Comparison of ENCODE assay signal across 8 mouse cellular contexts in genomic region chr11:58103697-58104306, GRCm38 (mm10). TPM values are rescaled to one million over a fixed set of nuclear protein-coding genes. Genes with fewer than 3 reads are reported as not detected.
DNase-seq lines count a peak whose midpoint lies in the region; ATAC-seq and TF ChIP-seq lines count a peak whose summit lies in the region.

Gene Cnot8 (plus strand): TSS chr11:58104153.

- H3K36me3 ChIP-seq in MEL (ENCODE audit: control insufficient read depth in 1 of 2, insufficient read depth in 2 of 2, low read length in 2 of 2): peaks cover 0 to 19% of the 10 kb centered on the region in 2 experiments; a peak in 2 of 4 replicates
- H3K36me3 ChIP-seq in forebrain, postnatal 0 days (ENCODE audit: insufficient read depth): no peaks in the 10 kb centered on the region
- no peaks in the 10 kb centered on the region for H3K36me3 ChIP-seq in lung, embryonic 15.5 days

- peak within 1 kb of the TSS; percentile 93 for H3K27ac ChIP-seq in MEL (ENCODE audit: control insufficient read depth, low read depth, low read length)
- H3K27ac ChIP-seq in cerebellum, adult 2 months (ENCODE audit: insufficient read depth, low read length): peak within 1 kb of the TSS; percentile 67
- H3K27ac ChIP-seq in forebrain, postnatal 0 days (ENCODE audit: low read depth, low read length): peak within 1 kb of the TSS; percentile 85
- peak within 1 kb of the TSS; percentile 85 for H3K27ac ChIP-seq in lung, embryonic 15.5 days

- TF ChIP-seq POLR2A in MEL (IDR thresholded peaks at IDR 0.05; ENCODE audit: control insufficient read depth in 1 of 2, insufficient read depth in 1 of 2, low read depth in 1 of 2, low read length in 2 of 2, poor library complexity in 1 of 2): peak; percentile 84 to 96
- TF ChIP-seq POLR2A in cerebellum, adult 2 months (IDR thresholded peaks at IDR 0.05; ENCODE audit: borderline replicate concordance, insufficient read depth, low read length): peak; percentile 80

- peak within 1 kb of the TSS; percentile 92 for H3K9ac ChIP-seq in MEL (ENCODE audit: control insufficient read depth, low read depth, low read length, poor library complexity, severe bottlenecking)
- peak within 1 kb of the TSS; percentile 86 for H3K9ac ChIP-seq in forebrain, postnatal 0 days
- H3K9ac ChIP-seq in lung, embryonic 15.5 days: peak within 1 kb of the TSS; percentile 95

- H3K4me3 ChIP-seq in MEL (ENCODE audit: control insufficient read depth in 1 of 2, insufficient read depth in 1 of 2, low read depth in 2 of 2, low read length in 2 of 2): peak within 1 kb of the TSS; percentile 74 to 87
- peak within 1 kb of the TSS; percentile 73 for H3K4me3 ChIP-seq in cerebellum, adult 2 months (replicated peaks; ENCODE audit: insufficient read depth, low read depth, low read length)
- peak within 1 kb of the TSS; percentile 63 for H3K4me3 ChIP-seq in forebrain, postnatal 0 days (ENCODE audit: low read depth, low read length)
- peak within 1 kb of the TSS; percentile 90 for H3K4me3 ChIP-seq in lung, embryonic 15.5 days

- TF ChIP-seq EP300 in MEL (IDR thresholded peaks at IDR 0.05; ENCODE audit: low read depth in 1 of 2, low read length in 2 of 2): no peak; a peak in 1 of 4 replicates

- H3K27me3 ChIP-seq in MEL (ENCODE audit: control insufficient read depth in 1 of 2, insufficient read depth in 2 of 2, low read length in 2 of 2): no peaks in the 10 kb centered on the region
- no peaks in the 10 kb centered on the region for H3K27me3 ChIP-seq in cerebellum, adult 2 months (ENCODE audit: control insufficient read depth, insufficient read depth, low read length)
- H3K27me3 ChIP-seq in forebrain, postnatal 0 days (ENCODE audit: insufficient read depth, low read length): no peaks in the 10 kb centered on the region
- 0 out of 2 replicates have a peak, but pooled peaks cover 4% of the 10 kb centered on the region for H3K27me3 ChIP-seq in lung, embryonic 15.5 days

- no peak for TF ChIP-seq CTCF in MEL (IDR thresholded peaks at IDR 0.05 in 2 of 3, conservative IDR thresholded peaks at IDR 0.05 in 1 of 3; ENCODE audit: control insufficient read depth in 1 of 3, insufficient read depth in 1 of 3, low read depth in 2 of 3, low read length in 3 of 3, poor library complexity in 1 of 3, severe bottlenecking in 1 of 3)
- no peak for TF ChIP-seq CTCF in cerebellum, adult 2 months (IDR thresholded peaks at IDR 0.05; ENCODE audit: borderline replicate concordance, insufficient read depth, low read depth, low read length)
- TF ChIP-seq CTCF in forebrain, postnatal 0 days (IDR thresholded peaks at IDR 0.05; ENCODE audit: low read depth): no peak

- ATAC-seq in forebrain, postnatal 0 days: peak; percentile 98
- peak; percentile 96 for ATAC-seq in lung, embryonic 15.5 days (ENCODE audit: borderline replicate concordance, extremely low read depth, low FRiP score, low TSS enrichment)

- no peak for TF ChIP-seq RAD21 in MEL (IDR thresholded peaks at IDR 0.05; ENCODE audit: low read depth, low read length)

- peak within 1 kb of the TSS; percentile 65 for H3K4me2 ChIP-seq in forebrain, postnatal 0 days (ENCODE audit: low read depth)
- H3K4me2 ChIP-seq in lung, embryonic 15.5 days: peak within 1 kb of the TSS; percentile 63

- H3K4me1 ChIP-seq in MEL (ENCODE audit: control insufficient read depth in 1 of 2, insufficient read depth in 2 of 2, low read length in 2 of 2): peaks cover 9 to 21% of the 10 kb centered on the region in 2 experiments
- peaks cover 5% of the 10 kb centered on the region; the same call in 1 of the 2 replicates for H3K4me1 ChIP-seq in cerebellum, adult 2 months (ENCODE audit: control insufficient read depth, insufficient read depth, low read length)
- peaks cover 14% of the 10 kb centered on the region for H3K4me1 ChIP-seq in forebrain, postnatal 0 days (ENCODE audit: insufficient read depth)
- peaks cover 16% of the 10 kb centered on the region for H3K4me1 ChIP-seq in lung, embryonic 15.5 days

- DNase-seq in MEL (ENCODE audit: low read depth, low spot score): peak; percentile 100
- peak; percentile 99 for DNase-seq in cerebellum, adult 2 months
- DNase-seq in forebrain, postnatal 0 days: peak; percentile 100
- DNase-seq in heart, postnatal 4 days: peak; percentile 99
- peak; percentile 98 to 99 for DNase-seq in layer of hippocampus, adult 8-10 months (ENCODE audit: low spot score in 2 of 2)
- DNase-seq in ovary, adult 18-20 months (ENCODE audit: low spot score): peak; percentile 99
- DNase-seq in thymus, postnatal 0 days (ENCODE audit: low spot score): peak; percentile 99

- H3K79me2 ChIP-seq in MEL (ENCODE audit: control insufficient read depth, insufficient read depth, low read length, poor library complexity): peaks cover 50% of the 10 kb centered on the region

- under 1% methylated on average over 55 of the region's 55 CpGs for WGBS in cerebellum, adult 2 months
- 2% methylated on average over 55 of the region's 55 CpGs for WGBS in forebrain, postnatal 0 days
- under 1% methylated on average over 54 of the region's 55 CpGs for WGBS in lung, embryonic 15.5 days

- no peaks in the 10 kb centered on the region for H3K9me3 ChIP-seq in MEL (replicated peaks; ENCODE audit: insufficient read depth, low read length)
- H3K9me3 ChIP-seq in forebrain, postnatal 0 days (ENCODE audit: low read length): no peaks in the 10 kb centered on the region
- H3K9me3 ChIP-seq in lung, embryonic 15.5 days: no peaks in the 10 kb centered on the region

TF ChIP-seq in MEL, 35 proteins besides CTCF, POLR2A, EP300 and RAD21 (continues in another document):
- TF ChIP-seq CHD1 (IDR thresholded peaks at IDR 0.05; ENCODE audit: low read depth, low read length) (no peak), ZMIZ1 (IDR thresholded peaks at IDR 0.05; ENCODE audit: low read depth, low read length) (peak; percentile 96), ZNF384 (IDR thresholded peaks at IDR 0.05; ENCODE audit: low read depth, low read length) (peak; percentile 43; the same call in 1 of the 2 replicates), ZKSCAN1 (IDR thresholded peaks at IDR 0.05; ENCODE audit: low read depth, low read length) (no peak), POLR2AphosphoS2 (IDR thresholded peaks at IDR 0.05; ENCODE audit: low read length) (peak; percentile 98), E2F4 (IDR thresholded peaks at IDR 0.05; ENCODE audit: borderline replicate concordance, low read depth, low read length) (no peak), CHD2 (IDR thresholded peaks at IDR 0.05; ENCODE audit: low read length) (no peak; the same call in 1 of the 2 replicates), MXI1 (IDR thresholded peaks at IDR 0.05; ENCODE audit: low read depth, low read length) (peak; percentile 81), TCF12 (IDR thresholded peaks at IDR 0.05; ENCODE audit: low read depth, low read length) (peak; percentile 76), TBP (IDR thresholded peaks at IDR 0.05; ENCODE audit: low read depth, low read length) (peak; percentile 81; the same call in 1 of the 2 replicates), USF2 (IDR thresholded peaks at IDR 0.05; ENCODE audit: borderline replicate concordance in 1 of 2, insufficient read depth in 1 of 2, low read depth in 1 of 2, low read length in 2 of 2) (no peak), HCFC1 (IDR thresholded peaks at IDR 0.05; ENCODE audit: low read depth, low read length) (peak; percentile 91), UBTF (IDR thresholded peaks at IDR 0.05; ENCODE audit: borderline replicate concordance, insufficient read depth, low read depth, low read length) (peak; percentile 77; the same call in 1 of the 2 replicates), MAFK (IDR thresholded peaks at IDR 0.05; ENCODE audit: borderline replicate concordance, low read depth, low read length) (no peak), GABPA (IDR thresholded peaks at IDR 0.05; ENCODE audit: low read depth, low read length) (peak; percentile 57; the same call in 1 of the 2 replicates), SMC3 (IDR thresholded peaks at IDR 0.05; ENCODE audit: low read depth, low read length) (no peak), ZC3H11A (IDR thresholded peaks at IDR 0.05; ENCODE audit: low read depth, low read length) (no peak), ETS1 (IDR thresholded peaks at IDR 0.05; ENCODE audit: low read depth, low read length) (peak; percentile 68), NELFE (IDR thresholded peaks at IDR 0.05; ENCODE audit: low read depth, low read length) (peak; percentile 95), KAT2A (conservative IDR thresholded peaks at IDR 0.05; ENCODE audit: low read depth, low read length) (peak; percentile 84), POLR2AphosphoS5 (IDR thresholded peaks at IDR 0.05; ENCODE audit: borderline replicate concordance, low read depth, low read length) (peak; percentile 88; the same call in 1 of the 2 replicates), MAZ (IDR thresholded peaks at IDR 0.05; ENCODE audit: low read depth, low read length) (peak; percentile 60; the same call in 1 of the 2 replicates), SIN3A (IDR thresholded peaks at IDR 0.05; ENCODE audit: low read length) (peak; percentile 79), MYC (IDR thresholded peaks at IDR 0.05; ENCODE audit: low read depth, low read length) (peak; percentile 68; the same call in 1 of the 2 replicates), MYB (IDR thresholded peaks at IDR 0.05; ENCODE audit: low read depth, low read length) (no peak), RCOR1 (IDR thresholded peaks at IDR 0.05; ENCODE audit: low read depth, low read length) (0 out of 2 replicates have a peak, but pooled peaks have one; percentile 40), NRF1 (IDR thresholded peaks at IDR 0.05; ENCODE audit: insufficient read depth, low read depth, low read length, poor library complexity, severe bottlenecking) (peak; percentile 95; the same call in 1 of the 2 replicates), JUND (IDR thresholded peaks at IDR 0.05; ENCODE audit: low read depth, low read length) (no peak), ELF1 (IDR thresholded peaks at IDR 0.05; ENCODE audit: low read depth, low read length) (peak; percentile 90), TAL1 (IDR thresholded peaks at IDR 0.05; ENCODE audit: low read length) (no peak)

RNA-seq across cellular contexts. Expression of gene Cnot8, which starts in this region (rescaled TPM):
- 70.3 and 73.3 TPM in 2 replicates for total RNA-seq in MEL (2012; rRNA removed)
- 10 to 100 TPM in 1 of 2 experiments, not detected in 1; 52.9 TPM for polyA plus RNA-seq in MEL (2012; ENCODE audit: insufficient read depth in 1 of 2, insufficient read length in 2 of 2, low read depth in 1 of 2, low replicate concordance in 2 of 2, missing spikeins in 1 of 2)
- 80.3 and 82.8 TPM in 2 replicates for polyA plus RNA-seq in cerebellum, adult 2 months (2012; rRNA removed)
- 100 and 121 TPM in 2 replicates for total RNA-seq in forebrain, postnatal 0 days (2014; rRNA removed)
- 107 and 114 TPM in 2 replicates for polyA plus RNA-seq in forebrain, postnatal 0 days (2015; fragmentation: Nextera tagmentation; extraction: Ambion mirVana)
- 10 to 100 TPM; 41.8 to 43.0 TPM for total RNA-seq in heart, postnatal 4 days (2021)
- total RNA-seq in layer of hippocampus, adult 8-10 months (2022): 10 to 100 TPM; 54.0 to 57.5 (median 55.3) TPM
- 89.8 and 96.1 TPM in 2 replicates for polyA plus RNA-seq in lung, embryonic 15.5 days (2015; fragmentation: Nextera tagmentation; extraction: Ambion mirVana)
- polyA plus RNA-seq in thymus, postnatal 0 days (2015; fragmentation: Nextera tagmentation; extraction: Ambion mirVana): 155 TPM in 2 replicates

Comparison
In these comparisons a context has a peak if more than half of its experiments do, and no peak if none do; other contexts are left out.
1. Peak in every context shown above with its lines: DNase-seq, ATAC-seq, H3K4me3 ChIP-seq and H3K27ac ChIP-seq.